Mouse (Mus musculus): ENCODE measurements around the gene Igf2bp1.

GRCm38 (mm10) chr11:95963304-95963703 lies 42.4 kb downstream of the Igf2bp1 start:
- TF ChIP-seq POLR2A (IDR thresholded peaks at IDR 0.05; ENCODE audit: low read depth, low read length) (no peak), CTCF (conservative IDR thresholded peaks at IDR 0.05 in 1 of 2, IDR thresholded peaks at IDR 0.05 in 1 of 2; ENCODE audit: low read depth in 2 of 2, low read length in 2 of 2) (no peak), ZNF384 (IDR thresholded peaks at IDR 0.05; ENCODE audit: low read depth, low read length) (no peak), EP300 (IDR thresholded peaks at IDR 0.05; ENCODE audit: low read length) (no peak), RAD21 (IDR thresholded peaks at IDR 0.05; ENCODE audit: low read depth, low read length) (no peak), TCF12 (IDR thresholded peaks at IDR 0.05; ENCODE audit: low read depth, low read length) (no peak), ETS1 (conservative IDR thresholded peaks at IDR 0.05; ENCODE audit: low read depth, low read length) (no peak), CHD2 (IDR thresholded peaks at IDR 0.05; ENCODE audit: low read length) (no peak), SIN3A (IDR thresholded peaks at IDR 0.05; ENCODE audit: low read length) (no peak), E2F4 (IDR thresholded peaks at IDR 0.05; ENCODE audit: insufficient replicate concordance, low read depth, low read length) (no peak), MAX (IDR thresholded peaks at IDR 0.05; ENCODE audit: low read length) (no peak), NELFE (IDR thresholded peaks at IDR 0.05; ENCODE audit: low read depth, low read length) (no peak), RCOR1 (conservative IDR thresholded peaks at IDR 0.05; ENCODE audit: low read depth, low read length) (no peak), UBTF (IDR thresholded peaks at IDR 0.05; ENCODE audit: low read depth, low read length) (no peak)
